Mouse (Mus musculus) hindbrain, embryonic 11.5 days (tissue): ENCODE data around the gene Pgap3. TPM values are rescaled to one million over a fixed set of nuclear protein-coding genes. Genes with fewer than 3 reads are reported as not detected.

Experiments used
- ATAC-seq: fragments of 200-750 bp; cut with Nextera tagmentation; 2 replicates; pipeline ENCODE4 v1.8.0; 2017; ENCODE audit warnings: mild to moderate bottlenecking, moderate TSS enrichment, moderate library complexity; ENCODE audit not compliant: low FRiP score
- DNase-seq: peaks from one replicate; pipeline ENCODE4 v3.0.0-alpha.2; 2015; ENCODE audit warnings: low spot score
- H3K27ac ChIP-seq: fragments of 300-500 bp; sonication (generic); 2 replicates; pipeline ENCODE4 v1.5.1; 2014; ENCODE audit warnings: mild to moderate bottlenecking, low read depth, low read length
- H3K27me3 ChIP-seq: fragments of 300-500 bp; sonication (generic); 2 replicates; pipeline ENCODE4 v1.6.1; 2014; ENCODE audit warnings: mild to moderate bottlenecking, low read length, moderate library complexity, mixed read lengths; ENCODE audit not compliant: control insufficient read depth, insufficient read depth
- H3K36me3 ChIP-seq: fragments of 300-500 bp; sonication (generic); 2 replicates; pipeline ENCODE4 v1.6.1; 2014; ENCODE audit warnings: mild to moderate bottlenecking, low read length, moderate library complexity, mixed read lengths; ENCODE audit not compliant: control insufficient read depth, insufficient read depth
- H3K4me1 ChIP-seq: fragments of 300-500 bp; sonication (generic); replicated peaks from 2 replicates; pipeline ENCODE4 v1.6.1; 2014; ENCODE audit warnings: low read length, mixed read lengths; ENCODE audit not compliant: control insufficient read depth, insufficient read depth
- H3K4me2 ChIP-seq: fragments of 300-500 bp; sonication (generic); replicated peaks from 2 replicates; pipeline ENCODE4 v1.6.1; 2014; ENCODE audit warnings: mild to moderate bottlenecking, low read depth, low read length
- H3K4me3 ChIP-seq: fragments of 300-500 bp; sonication (generic); 2 replicates; pipeline ENCODE4 v1.5.1; 2014; ENCODE audit warnings: low read depth, low read length
- H3K9ac ChIP-seq: fragments of 300-500 bp; sonication (generic); 2 replicates; pipeline ENCODE4 v1.6.1; 2014; ENCODE audit warnings: low read depth, low read length
- H3K9me3 ChIP-seq: fragments of 300-500 bp; sonication (generic); 2 replicates; pipeline ENCODE4 v1.6.1; 2016; ENCODE audit warnings: low read length; ENCODE audit not compliant: control insufficient read depth
- WGBS: fragments of 180-500 bp; shearing (Covaris S2); extraction: QIAGEN DNeasy Blood & Tissue Kit; methylation state at CpG from one replicate; pipeline ENCODE4 v1.1.7; 2014; 5-methylcytosine and 5-hydroxymethylcytosine counted together
- polyA plus RNA-seq: library from polyadenylated mRNA; unstranded; fragments of >200 nt; fragmentation: Nextera tagmentation; extraction: Ambion mirVana; gene quantifications from 2 replicates; pipeline ENCODE4 v1.2.1, GENCODE M21; 2014

Pgap3 gene
- polyA plus RNA-seq, 1 experiment from 2014 or later = 4.3 TPM

DNA sequence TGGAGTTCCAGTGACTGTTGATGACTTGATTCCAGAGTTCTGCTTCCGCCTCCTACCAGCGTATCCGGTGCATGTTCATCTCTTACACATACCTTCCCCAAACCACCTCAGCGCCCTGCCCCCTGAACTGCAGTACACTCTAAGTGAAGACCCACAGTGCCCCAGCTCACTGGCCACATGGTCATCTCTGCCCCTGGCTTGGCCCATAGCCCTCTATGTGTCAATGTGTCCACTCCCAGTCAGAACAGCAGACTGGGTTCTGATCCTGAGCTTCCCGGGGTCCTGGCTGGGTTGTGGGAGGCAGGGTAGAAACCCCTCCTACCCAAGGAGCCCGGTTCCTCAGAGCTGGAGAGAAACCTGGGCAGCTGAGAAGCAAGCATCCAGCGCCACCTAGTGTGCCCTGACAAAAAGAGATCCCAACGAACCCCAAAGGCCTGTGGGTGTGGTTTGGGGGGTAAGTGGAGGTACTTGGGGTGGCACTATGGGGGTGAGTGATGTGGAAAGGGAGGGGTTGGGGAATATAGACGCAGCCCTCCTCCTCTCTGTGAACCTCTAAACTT lies 11.0 kb downstream of the Pgap3 start:
- Histone ChIP-seq H3K4me1 (no peaks in the 10 kb centered on the region), H3K27ac (no peak overlapping the region), H3K4me3 (no peak overlapping the region), H3K9ac (no peak overlapping the region), H3K36me3 (no peaks in the 10 kb centered on the region), H3K9me3 (no peaks in the 10 kb centered on the region), H3K27me3 (peaks cover 27% of the 10 kb centered on the region), H3K4me2 (no peak overlapping the region)
- no peak for ATAC-seq
- WGBS = 24% methylated on average over 9 of the region's 9 CpGs
- DNase-seq = peak; percentile 64

DNA sequence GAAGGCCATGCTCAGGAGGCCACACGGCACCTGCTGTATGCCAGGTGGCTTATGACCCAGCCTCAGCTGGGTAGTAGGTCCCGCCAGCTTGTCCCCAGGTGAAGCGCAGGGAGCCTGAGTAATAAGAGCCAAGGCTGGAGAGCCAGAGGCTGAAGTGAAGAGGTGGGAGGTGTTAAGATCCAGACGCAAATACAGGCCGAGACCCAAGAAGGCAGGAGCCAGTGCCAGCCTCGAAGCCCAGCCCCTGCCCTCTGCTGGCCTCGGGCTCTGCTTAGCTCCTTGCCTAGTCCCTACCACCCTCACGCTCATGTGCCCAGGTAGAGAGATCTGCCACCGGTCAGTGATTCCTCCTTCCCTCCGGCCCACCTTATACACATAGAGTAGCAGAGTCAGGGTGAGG lies 12.0 kb downstream of the Pgap3 start:
- H3K4me3 ChIP-seq = no peak overlapping the region
- H3K9ac ChIP-seq = no peak overlapping the region
- no peak overlapping the region for H3K27ac ChIP-seq
- no peaks in the 10 kb centered on the region for H3K9me3 ChIP-seq
- H3K27me3 ChIP-seq = peaks cover 29% of the 10 kb centered on the region
- no peak for ATAC-seq
- H3K4me1 ChIP-seq = no peaks in the 10 kb centered on the region
- DNase-seq = no peak
- no peaks in the 10 kb centered on the region for H3K36me3 ChIP-seq
- 78% methylated on average over 10 of the region's 10 CpGs for WGBS
- no peak overlapping the region for H3K4me2 ChIP-seq

GRCm38 (mm10) chr11:98387056-98387577 lies 13.2 kb downstream of the Pgap3 start:
- DNase-seq = no peak
- no peak for ATAC-seq
- H3K9ac ChIP-seq = no peak overlapping the region
- H3K27ac ChIP-seq = no peak overlapping the region
- H3K4me3 ChIP-seq = no peak overlapping the region
- no peaks in the 10 kb centered on the region for H3K9me3 ChIP-seq
- 57% methylated on average over 14 of the region's 14 CpGs for WGBS
- no peaks in the 10 kb centered on the region for H3K36me3 ChIP-seq
- H3K4me2 ChIP-seq = no peak overlapping the region; the same call in 1 of the 2 replicates
- H3K4me1 ChIP-seq = no peaks in the 10 kb centered on the region
- peaks cover 29% of the 10 kb centered on the region for H3K27me3 ChIP-seq

GRCm38 (mm10) chr11:98386596-98386995 lies 13.7 kb downstream of the Pgap3 start:
- H3K9me3 ChIP-seq = no peaks in the 10 kb centered on the region
- 13% methylated on average over 24 of the region's 24 CpGs for WGBS
- no peaks in the 10 kb centered on the region for H3K4me1 ChIP-seq
- no peak for ATAC-seq
- H3K4me2 ChIP-seq = no peak overlapping the region
- H3K27me3 ChIP-seq = peaks cover 29% of the 10 kb centered on the region
- H3K27ac ChIP-seq = no peak overlapping the region
- no peak overlapping the region for H3K9ac ChIP-seq
- no peaks in the 10 kb centered on the region for H3K36me3 ChIP-seq
- H3K4me3 ChIP-seq = no peak overlapping the region
- peak; percentile 18 for DNase-seq

DNA sequence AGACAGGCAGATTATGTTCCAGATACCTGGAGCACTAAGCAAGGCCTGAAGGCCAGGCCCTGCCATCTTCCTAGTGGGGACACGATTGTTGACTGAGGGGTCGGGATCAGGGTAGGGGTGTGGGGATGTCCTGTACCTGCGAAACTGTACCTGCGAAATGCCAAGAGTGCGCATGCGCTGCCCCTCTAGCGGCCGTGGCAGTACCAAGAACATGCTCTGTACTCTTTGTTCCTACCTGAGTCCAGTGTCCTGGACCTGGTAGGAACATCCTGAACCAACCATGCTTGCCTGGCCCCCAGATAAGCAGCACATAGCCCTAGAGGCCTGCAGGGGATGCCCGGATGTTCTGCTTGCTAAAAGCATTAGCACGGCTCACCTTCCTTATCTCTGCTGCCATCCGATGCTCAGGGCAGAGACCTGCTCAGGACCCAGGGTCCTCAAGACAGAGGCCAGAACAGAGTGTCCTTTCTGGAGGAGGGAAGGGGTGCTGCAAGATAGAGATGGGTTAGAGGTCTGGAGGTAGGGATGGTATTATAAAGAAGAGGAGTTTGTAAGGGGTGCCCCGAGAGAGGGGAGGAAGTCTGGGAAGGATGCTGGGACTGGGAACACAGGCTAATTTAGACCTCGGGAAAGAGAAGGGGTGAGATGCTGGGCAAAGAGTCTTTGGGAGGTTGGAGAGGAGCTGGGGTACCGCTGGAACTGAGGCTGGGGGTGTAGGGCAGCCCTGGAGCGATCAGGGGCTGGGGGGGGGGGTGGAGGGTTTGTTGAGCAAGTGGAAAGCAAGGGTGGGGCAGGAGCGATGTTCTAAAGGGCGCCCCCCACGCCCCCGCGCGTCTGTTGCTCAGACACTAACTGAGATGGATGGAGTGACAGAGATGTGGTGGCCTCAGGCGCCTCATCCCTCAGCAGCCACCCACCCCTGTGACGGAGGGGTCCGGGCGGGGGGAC lies 14.4 kb downstream of the Pgap3 start, which contains the start of gene Pnmt:
TSS of gene Pnmt (plus strand) at position 813 of the 948 bp plus-strand sequence.
- H3K27me3 ChIP-seq = peaks cover 29% of the 10 kb centered on the region
- H3K27ac ChIP-seq = no peak within 1 kb of the TSS
- no peaks in the 10 kb centered on the region for H3K9me3 ChIP-seq
- no peak within 1 kb of the TSS for H3K4me3 ChIP-seq
- no peaks in the 10 kb centered on the region for H3K36me3 ChIP-seq
- 64% methylated on average over 22 of the region's 25 CpGs for WGBS
- H3K4me1 ChIP-seq = no peaks in the 10 kb centered on the region
- no peak within 1 kb of the TSS; the same call in 1 of the 2 replicates for H3K4me2 ChIP-seq
- DNase-seq = no peak
- ATAC-seq = no peak
- no peak within 1 kb of the TSS for H3K9ac ChIP-seq

- Histone ChIP-seq H3K4me2 (no peak overlapping the region), H3K27me3 (peaks cover 26% of the 10 kb centered on the region), H3K27ac (no peak overlapping the region), H3K4me3 (no peak overlapping the region), H3K9ac (no peak overlapping the region), H3K36me3 (no peaks in the 10 kb centered on the region), H3K9me3 (no peaks in the 10 kb centered on the region), H3K4me1 (no peaks in the 10 kb centered on the region)
- 65% methylated on average over 8 of the region's 8 CpGs for WGBS
- no peak for ATAC-seq
- no peak for DNase-seq
These were observed 15.3 kb downstream of the Pgap3 start for GRCm38 (mm10) chr11:98384721-98385637.

DNA sequence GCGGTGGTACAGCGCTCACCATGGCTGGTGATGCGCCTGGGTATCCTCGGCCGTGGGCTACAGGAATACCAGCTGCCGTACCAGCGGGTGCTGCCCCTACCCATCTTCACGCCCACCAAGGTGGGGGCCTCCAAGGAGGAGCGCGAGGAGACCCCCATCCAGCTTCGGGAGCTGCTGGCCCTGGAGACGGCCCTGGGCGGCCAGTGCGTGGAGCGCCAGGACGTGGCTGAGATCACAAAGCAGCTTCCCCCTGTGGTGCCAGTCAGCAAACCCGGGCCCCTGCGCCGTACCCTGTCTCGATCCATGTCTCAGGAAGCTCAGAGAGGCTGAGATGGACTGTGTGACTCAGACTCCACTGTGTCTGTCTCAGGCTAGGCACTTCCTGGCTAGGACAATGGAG lies 16.1 kb downstream of the Pgap3 start:
- DNase-seq (no peak), ATAC-seq (no peak)
- Histone ChIP-seq H3K9me3 (no peaks in the 10 kb centered on the region), H3K9ac (no peak overlapping the region), H3K36me3 (no peaks in the 10 kb centered on the region), H3K27ac (no peak overlapping the region), H3K4me1 (no peaks in the 10 kb centered on the region), H3K27me3 (peaks cover 26% of the 10 kb centered on the region), H3K4me3 (no peak overlapping the region), H3K4me2 (no peak overlapping the region)
- WGBS = 70% methylated on average over 20 of the region's 20 CpGs

GRCm38 (mm10) chr11:98383261-98384030 lies 16.8 kb downstream of the Pgap3 start, which contains the start of gene Tcap:
Gene Tcap (plus strand): TSS chr11:98383811.
- DNase-seq (no peak), ATAC-seq (no peak)
- WGBS = 64% methylated on average over 14 of the region's 14 CpGs
- Histone ChIP-seq H3K4me3 (no peak within 1 kb of the TSS), H3K36me3 (peaks cover 1% of the 10 kb centered on the region; the same call in 1 of the 2 replicates), H3K9me3 (no peaks in the 10 kb centered on the region), H3K9ac (no peak within 1 kb of the TSS), H3K4me2 (no peak within 1 kb of the TSS), H3K27ac (no peak within 1 kb of the TSS), H3K4me1 (no peaks in the 10 kb centered on the region), H3K27me3 (peaks cover 26% of the 10 kb centered on the region)
